Mouse (Mus musculus) stomach, postnatal 0 days (tissue): ENCODE measurements around the gene Rgs8. TPM values are rescaled to one million over a fixed set of nuclear protein-coding genes. Genes with fewer than 3 reads are reported as not detected.
A peak's percentile ranks its signal among the peaks of the same experiment; 100 is the strongest.

ENCODE experiments used
- ATAC-seq: fragments of 200-750 bp; cut with Nextera tagmentation; 2 replicates; pipeline ENCODE4 v1.8.0; 2017; ENCODE audit not compliant: low FRiP score, low TSS enrichment
- DNase-seq: peaks from one replicate; pipeline ENCODE4 v3.0.0-alpha.2; 2016; ENCODE audit warnings: low spot score
- H3K27ac ChIP-seq: fragments of 300-500 bp; sonication (generic); replicated peaks from 2 replicates; pipeline ENCODE4 v1.5.1; 2014; ENCODE audit warnings: mild to moderate bottlenecking, control low read depth
- H3K27me3 ChIP-seq: fragments of 300-500 bp; sonication (generic); 2 replicates; pipeline ENCODE4 v1.6.1; 2014; ENCODE audit warnings: low read length; ENCODE audit not compliant: control insufficient read depth, insufficient read depth
- H3K36me3 ChIP-seq: fragments of 300-500 bp; sonication (generic); 2 replicates; pipeline ENCODE4 v1.6.1; 2014; ENCODE audit warnings: low read length, mixed read lengths; ENCODE audit not compliant: control insufficient read depth, insufficient read depth
- H3K4me1 ChIP-seq: fragments of 300-500 bp; sonication (generic); replicated peaks from 2 replicates; pipeline ENCODE4 v1.6.1; 2014; ENCODE audit warnings: antibody characterized with exemption; ENCODE audit not compliant: control insufficient read depth, insufficient read depth
- H3K4me2 ChIP-seq: fragments of 300-500 bp; sonication (generic); replicated peaks from 2 replicates; pipeline ENCODE4 v1.6.1; 2014; ENCODE audit warnings: low read depth, mild to moderate bottlenecking, control low read depth, moderate library complexity
- H3K4me3 ChIP-seq: fragments of 300-500 bp; sonication (generic); 2 replicates; pipeline ENCODE4 v1.5.1; 2014; ENCODE audit warnings: low read depth, low read length, control low read depth
- H3K9ac ChIP-seq: fragments of 300-500 bp; sonication (generic); 2 replicates; pipeline ENCODE4 v1.6.1; 2014; ENCODE audit warnings: mild to moderate bottlenecking, low read length, control low read depth, mixed read lengths
- H3K9me3 ChIP-seq: fragments of 300-500 bp; sonication (generic); 2 replicates; pipeline ENCODE4 v1.6.1; 2016; ENCODE audit warnings: low read length; ENCODE audit not compliant: control insufficient read depth
- CTCF ChIP-seq: IDR thresholded peaks from 2 replicates; pipeline ENCODE4 v1.5.1; 2016; ENCODE audit warnings: antibody characterized with exemption, low read depth, mild to moderate bottlenecking, moderate library complexity
- EP300 ChIP-seq: optimal IDR thresholded peaks from 2 replicates; pipeline ENCODE3; 2016; ENCODE audit warnings: antibody characterized with exemption
- WGBS: fragments of 180-500 bp; shearing (Covaris S2); extraction: QIAGEN DNeasy Blood & Tissue Kit; methylation state at CpG from one replicate; pipeline ENCODE4 v1.1.7; 2014; 5-methylcytosine and 5-hydroxymethylcytosine counted together
- polyA plus RNA-seq: library from polyadenylated mRNA; unstranded; fragments of >200 nt; fragmentation: Nextera tagmentation; extraction: Ambion mirVana; gene quantifications from 2 replicates; pipeline ENCODE4 v1.2.1, GENCODE M21; 2015

Gene Rgs8
- 0.16 and 0.29 TPM in 2 replicates for polyA plus RNA-seq

DNA sequence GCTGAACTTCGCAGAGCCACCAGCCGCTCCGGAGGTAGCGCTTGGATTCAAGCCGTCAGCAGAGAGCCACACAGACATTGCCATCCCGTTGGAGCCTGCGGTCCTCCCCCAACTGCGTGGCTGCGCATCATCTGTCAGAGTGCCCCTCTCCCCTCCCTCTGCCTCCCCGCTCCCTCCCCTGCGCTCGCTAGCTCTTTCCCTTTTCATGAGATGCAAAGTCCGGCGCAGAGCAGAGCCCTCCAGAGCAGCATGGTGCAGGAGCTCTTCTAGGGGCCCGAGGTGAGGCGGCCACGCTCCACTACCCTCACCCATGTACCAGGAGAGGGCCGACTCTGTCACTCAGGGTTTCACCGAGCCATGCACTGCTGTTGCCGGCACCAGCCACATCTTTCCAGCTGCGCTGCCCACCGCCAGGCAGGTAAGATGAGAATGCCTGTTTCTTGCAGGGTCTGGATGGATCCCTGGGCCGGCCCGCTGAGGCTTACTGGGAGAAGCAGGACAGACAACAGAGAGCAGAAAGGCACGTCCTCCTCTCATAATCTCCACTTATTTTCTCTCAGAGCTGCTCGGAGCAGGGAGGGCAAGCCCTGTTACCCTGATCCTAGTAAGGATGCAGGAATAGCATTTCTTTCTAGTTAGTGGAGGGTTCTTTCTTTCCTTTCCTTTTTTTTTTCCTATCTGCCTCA is at the start of gene Rgs8:
TSS of gene Rgs8 (plus strand) at position 88 of the 686 bp plus-strand sequence.
- 2% methylated on average over 26 of the region's 26 CpGs for WGBS
- DNase-seq (no peak), ATAC-seq (peak; percentile 63)
- Histone ChIP-seq H3K9me3 (no peaks in the 10 kb centered on the region), H3K27me3 (no peaks in the 10 kb centered on the region), H3K4me3 (peak within 1 kb of the TSS; percentile 20), H3K4me1 (no peaks in the 10 kb centered on the region; the same call in 1 of the 2 replicates), H3K27ac (no peak within 1 kb of the TSS), H3K36me3 (no peaks in the 10 kb centered on the region), H3K4me2 (peak within 1 kb of the TSS; percentile 50), H3K9ac (no peak within 1 kb of the TSS)
- no peak for TF ChIP-seq EP300
- TF ChIP-seq CTCF = no peak

GRCm38 (mm10) chr1:153617340-153617830 is 35.4 kb upstream of the Rgs8 start:
- Histone ChIP-seq H3K4me3 (no peak overlapping the region), H3K27ac (no peak overlapping the region), H3K27me3 (no peaks in the 10 kb centered on the region), H3K4me2 (no peak overlapping the region), H3K9ac (no peak overlapping the region), H3K36me3 (no peaks in the 10 kb centered on the region), H3K9me3 (no peaks in the 10 kb centered on the region), H3K4me1 (no peaks in the 10 kb centered on the region)
- DNase-seq (no peak), ATAC-seq (no peak)
- TF ChIP-seq CTCF (no peak), EP300 (no peak)
- WGBS = 91% methylated on average over 9 of the region's 9 CpGs

GRCm38 (mm10) chr1:153623036-153623435 is 29.8 kb upstream of the Rgs8 start:
- no peaks in the 10 kb centered on the region for H3K36me3 ChIP-seq
- no peaks in the 10 kb centered on the region for H3K27me3 ChIP-seq
- no peak overlapping the region for H3K4me2 ChIP-seq
- H3K27ac ChIP-seq = no peak overlapping the region
- no peak overlapping the region for H3K4me3 ChIP-seq
- ATAC-seq (no peak), DNase-seq (no peak)
- 76% methylated on average over 4 of the region's 4 CpGs for WGBS
- H3K4me1 ChIP-seq = no peaks in the 10 kb centered on the region
- no peak for TF ChIP-seq CTCF
- no peak for TF ChIP-seq EP300
- no peak overlapping the region for H3K9ac ChIP-seq
- no peaks in the 10 kb centered on the region for H3K9me3 ChIP-seq

GRCm38 (mm10) chr1:153632686-153633085 is 20.1 kb upstream of the Rgs8 start:
- H3K4me2 ChIP-seq = no peak overlapping the region
- H3K4me3 ChIP-seq = no peak overlapping the region
- TF ChIP-seq EP300 (no peak), CTCF (no peak)
- H3K9ac ChIP-seq = no peak overlapping the region
- WGBS = 90% methylated on average over 6 of the region's 6 CpGs
- no peaks in the 10 kb centered on the region for H3K9me3 ChIP-seq
- H3K27ac ChIP-seq = no peak overlapping the region
- H3K27me3 ChIP-seq = no peaks in the 10 kb centered on the region
- H3K36me3 ChIP-seq = no peaks in the 10 kb centered on the region
- no peak for ATAC-seq
- no peaks in the 10 kb centered on the region; the same call in 1 of the 2 replicates for H3K4me1 ChIP-seq
- no peak for DNase-seq

GRCm38 (mm10) chr1:153635056-153635455 is 17.8 kb upstream of the Rgs8 start:
- Histone ChIP-seq H3K27me3 (no peaks in the 10 kb centered on the region), H3K4me1 (no peaks in the 10 kb centered on the region; the same call in 1 of the 2 replicates), H3K9ac (no peak overlapping the region), H3K27ac (no peak overlapping the region), H3K4me3 (no peak overlapping the region), H3K36me3 (no peaks in the 10 kb centered on the region), H3K4me2 (no peak overlapping the region), H3K9me3 (no peaks in the 10 kb centered on the region)
- WGBS = 65% methylated on average over 5 of the region's 5 CpGs
- DNase-seq (no peak), ATAC-seq (no peak)
- TF ChIP-seq CTCF = no peak
- no peak for TF ChIP-seq EP300

- Histone ChIP-seq H3K27ac (0 out of 2 replicates have a peak overlapping the region, but pooled peaks have one; percentile 5), H3K4me2 (no peak overlapping the region), H3K36me3 (no peaks in the 10 kb centered on the region), H3K27me3 (no peaks in the 10 kb centered on the region), H3K4me3 (no peak overlapping the region), H3K9ac (no peak overlapping the region), H3K4me1 (no peaks in the 10 kb centered on the region; the same call in 1 of the 2 replicates), H3K9me3 (no peaks in the 10 kb centered on the region)
- ATAC-seq = no peak
- DNase-seq = peak; percentile 20
- 48% methylated on average over 3 of the region's 3 CpGs for WGBS
- TF ChIP-seq EP300 = no peak
- no peak for TF ChIP-seq CTCF
These were observed 17.3 kb upstream of the Rgs8 start for GRCm38 (mm10) chr1:153635521-153635920.
